Mouse (Mus musculus): ENCODE measurements around the gene Klf15.

Klf15 gene

DNA sequence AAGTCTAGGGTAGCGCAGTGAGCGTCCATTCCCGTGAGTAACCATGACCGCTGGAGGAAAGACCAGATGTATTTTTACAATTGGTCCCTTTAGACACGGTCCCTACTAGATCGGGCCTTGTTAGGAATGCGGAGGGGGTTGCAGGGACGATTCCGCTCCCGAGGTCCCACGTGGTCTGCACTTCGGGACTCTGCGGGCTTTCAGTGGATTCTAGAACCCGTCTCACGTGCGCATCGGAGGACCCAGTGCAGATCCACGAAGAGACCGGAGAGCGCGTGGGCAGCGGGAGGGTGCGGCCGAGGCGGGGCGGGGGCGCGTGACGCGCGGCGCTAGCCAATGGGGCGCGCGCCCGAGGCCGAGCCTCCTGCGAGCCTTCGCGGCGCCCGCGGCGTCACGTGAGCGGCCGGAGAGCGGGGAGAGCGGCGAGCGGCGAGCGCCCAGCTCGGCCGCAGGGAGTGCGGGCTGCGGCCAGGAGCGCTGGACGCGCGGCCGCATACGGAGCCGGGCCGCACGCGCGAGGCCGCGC lies at the start of gene Klf15:
Gene Klf15 (plus strand): TSS at position 396 of the 526 bp plus-strand sequence.
- DNase-seq (ENCODE audit: low spot score) = peak; percentile 79

DNA sequence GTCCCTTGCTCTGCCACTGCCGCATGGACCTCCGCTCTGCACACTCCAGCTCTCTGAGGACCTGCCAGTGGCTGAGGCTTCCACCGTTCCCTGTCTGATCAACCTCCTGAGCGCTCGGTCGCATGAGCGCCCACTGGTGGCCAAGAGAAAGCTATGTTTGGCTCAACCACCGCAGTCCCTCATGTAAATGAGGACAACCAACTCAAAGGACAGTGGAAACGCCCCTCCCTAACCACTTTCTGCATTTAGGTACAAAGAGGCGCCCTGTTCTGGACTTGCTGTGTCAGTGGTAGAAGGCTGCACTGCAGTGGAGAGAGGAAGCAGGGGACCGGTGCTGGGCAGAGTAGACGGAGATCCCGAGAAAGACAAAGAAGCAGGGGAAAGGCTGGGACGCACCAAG lies 39.8 kb upstream of the Klf15 start:
- DNase-seq (ENCODE audit: low spot score) = peak; percentile 81

DNA sequence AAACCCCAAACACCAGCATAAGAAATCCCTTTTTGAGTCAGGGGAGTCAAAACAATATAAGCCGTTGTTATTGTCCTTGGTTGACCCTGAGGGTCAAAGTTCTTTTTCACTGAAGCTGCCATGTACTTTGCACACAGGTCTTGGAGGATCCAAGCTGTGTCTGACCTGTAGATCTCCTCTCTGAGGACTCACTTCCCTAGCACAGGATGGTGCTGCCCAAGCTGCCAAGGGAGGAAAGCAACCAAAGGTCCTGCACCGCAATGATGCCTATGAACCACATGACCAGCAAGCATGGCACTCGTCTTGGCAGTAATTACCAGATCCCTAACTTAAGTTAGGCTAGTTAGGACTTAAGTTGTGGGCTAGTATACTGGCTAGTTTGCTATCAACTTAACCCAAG lies 37.0 kb upstream of the Klf15 start:
- no peak for DNase-seq (ENCODE audit: low spot score)

DNA sequence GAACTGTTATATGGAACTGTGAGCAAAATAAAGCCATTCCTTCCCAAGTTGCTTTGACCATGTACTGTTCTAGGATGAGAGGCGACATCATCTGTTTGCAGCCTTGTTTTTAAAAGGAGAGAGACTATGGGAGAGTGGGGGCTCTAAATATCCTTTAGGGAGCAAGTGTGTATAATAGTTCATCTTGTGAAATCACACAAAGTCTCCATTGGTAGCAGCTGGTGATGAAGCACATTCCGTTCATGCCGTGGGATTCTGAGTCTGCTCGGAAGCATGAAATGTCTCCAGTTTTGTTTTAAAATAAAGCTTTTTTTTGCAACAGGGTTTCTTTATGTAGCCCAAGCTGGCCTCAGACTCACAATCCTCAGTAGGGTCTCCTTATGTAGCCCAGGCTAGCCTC lies 36.4 kb upstream of the Klf15 start:
- no peak for DNase-seq (ENCODE audit: low spot score)

DNA sequence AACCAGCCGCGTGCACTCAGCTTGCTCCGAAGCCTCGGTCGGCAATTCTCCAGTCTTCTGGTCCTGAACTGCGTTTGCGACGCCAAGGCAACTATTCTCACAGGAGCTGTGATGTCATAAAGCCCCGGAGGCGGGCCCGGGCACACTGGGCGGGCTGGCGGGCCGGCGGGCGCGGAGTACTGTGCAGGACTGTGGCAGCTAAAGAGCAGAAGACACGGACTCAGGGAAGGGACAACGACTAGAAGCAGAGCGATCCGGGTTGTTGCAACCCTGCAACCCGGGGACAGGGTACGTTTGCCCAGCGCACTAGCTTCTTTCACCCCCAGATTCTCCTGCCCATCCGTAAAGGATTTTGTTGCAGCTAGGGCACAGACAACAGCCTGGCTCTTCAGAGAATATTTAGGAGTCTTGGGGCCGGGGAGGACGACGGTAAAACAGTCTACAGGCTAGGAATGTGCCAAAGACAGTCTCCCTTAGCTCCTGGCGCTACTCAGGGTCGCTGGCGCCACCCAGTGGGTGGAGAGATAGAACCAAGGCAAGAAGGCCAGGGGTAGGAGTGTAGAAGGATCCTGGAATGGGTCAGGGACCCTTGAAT lies 33.9 kb upstream of the Klf15 start, which contains the start of gene Cfap100:
Gene Cfap100 (minus strand): TSS at position 418 of the 595 bp plus-strand sequence.
- DNase-seq (ENCODE audit: low spot score) = peak; percentile 70

DNA sequence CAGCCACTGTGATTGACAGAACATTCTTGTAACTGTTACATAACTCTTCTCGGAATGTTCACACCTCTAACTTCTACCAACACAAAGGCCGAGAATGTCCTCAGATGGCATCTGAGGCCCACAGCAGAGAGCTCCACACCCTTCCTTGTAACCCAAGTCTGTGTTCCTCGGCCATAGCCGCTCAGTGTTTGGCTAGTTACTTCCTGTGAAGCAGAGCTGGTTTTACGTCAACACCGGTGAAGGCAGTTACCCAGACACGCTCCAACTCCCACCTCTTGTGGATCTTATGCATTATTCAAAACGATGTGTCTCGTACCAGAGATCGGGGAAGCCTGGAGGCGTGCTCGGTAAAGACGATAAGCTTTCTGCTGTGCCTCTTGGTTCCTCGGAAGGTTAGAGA lies 32.5 kb upstream of the Klf15 start:
- no peak for DNase-seq (ENCODE audit: low spot score)

DNA sequence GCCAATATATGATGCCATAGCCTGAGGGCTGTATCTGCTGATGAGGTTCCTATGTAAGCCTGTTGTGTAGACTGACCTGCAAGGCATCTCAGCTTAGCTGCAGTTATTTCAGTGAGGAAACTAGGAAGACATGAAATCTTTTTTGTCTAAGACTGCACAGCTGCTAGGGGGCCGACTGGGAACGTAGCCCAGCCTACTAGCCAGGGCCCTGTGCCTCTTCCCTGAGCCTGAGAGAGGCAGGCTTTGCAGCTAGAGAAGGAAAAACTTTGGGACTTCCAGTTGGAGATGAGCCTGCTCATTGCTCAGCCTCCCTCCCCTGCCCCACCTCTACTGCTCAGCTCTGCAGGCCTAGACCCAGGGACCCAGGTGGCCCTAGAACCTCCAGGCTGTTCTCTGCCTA lies 30.9 kb upstream of the Klf15 start:
- no peak for DNase-seq (ENCODE audit: low spot score)

DNA sequence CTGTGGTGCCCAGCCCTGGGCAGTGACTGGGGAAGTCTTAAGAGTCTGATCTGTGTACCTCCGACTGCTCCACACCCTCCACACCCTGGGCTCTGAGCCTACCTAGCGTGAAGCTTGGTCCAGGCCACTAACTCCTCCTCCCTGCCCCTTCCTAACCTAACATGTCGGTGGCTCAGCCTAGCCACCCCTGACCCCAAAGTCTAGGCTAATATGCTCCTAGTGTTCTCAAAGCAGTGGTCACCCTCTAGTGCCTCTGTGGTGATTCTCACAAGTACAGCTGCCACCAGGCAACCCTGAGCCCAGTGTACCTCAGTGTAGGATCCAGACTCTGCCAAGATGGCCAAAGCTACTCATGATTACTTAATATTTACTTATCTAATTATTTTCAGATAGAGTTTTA lies 27.7 kb upstream of the Klf15 start:
- DNase-seq (ENCODE audit: low spot score) = no peak

DNA sequence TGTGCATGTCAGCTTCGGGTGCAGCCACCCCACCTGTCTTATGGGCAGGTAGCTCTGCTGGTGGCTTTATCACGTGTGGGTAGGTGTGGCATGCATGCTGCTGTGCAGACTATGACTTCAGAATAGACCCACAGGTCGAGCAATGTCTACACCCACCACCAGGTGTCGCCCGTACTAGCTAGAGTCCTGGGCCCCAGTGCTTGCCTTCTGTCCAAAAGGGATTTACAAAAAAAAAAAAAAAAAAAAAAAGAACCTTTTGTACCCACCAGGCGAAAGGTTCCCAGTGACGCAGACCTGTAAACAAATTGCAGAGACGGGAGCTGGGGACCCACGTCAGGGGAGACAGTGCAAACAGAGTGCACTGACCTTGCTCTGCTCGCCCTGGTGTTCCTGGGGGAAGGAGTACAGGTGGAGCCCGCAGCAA lies 27.2 kb upstream of the Klf15 start:
- DNase-seq (ENCODE audit: low spot score) = peak; percentile 82

DNA sequence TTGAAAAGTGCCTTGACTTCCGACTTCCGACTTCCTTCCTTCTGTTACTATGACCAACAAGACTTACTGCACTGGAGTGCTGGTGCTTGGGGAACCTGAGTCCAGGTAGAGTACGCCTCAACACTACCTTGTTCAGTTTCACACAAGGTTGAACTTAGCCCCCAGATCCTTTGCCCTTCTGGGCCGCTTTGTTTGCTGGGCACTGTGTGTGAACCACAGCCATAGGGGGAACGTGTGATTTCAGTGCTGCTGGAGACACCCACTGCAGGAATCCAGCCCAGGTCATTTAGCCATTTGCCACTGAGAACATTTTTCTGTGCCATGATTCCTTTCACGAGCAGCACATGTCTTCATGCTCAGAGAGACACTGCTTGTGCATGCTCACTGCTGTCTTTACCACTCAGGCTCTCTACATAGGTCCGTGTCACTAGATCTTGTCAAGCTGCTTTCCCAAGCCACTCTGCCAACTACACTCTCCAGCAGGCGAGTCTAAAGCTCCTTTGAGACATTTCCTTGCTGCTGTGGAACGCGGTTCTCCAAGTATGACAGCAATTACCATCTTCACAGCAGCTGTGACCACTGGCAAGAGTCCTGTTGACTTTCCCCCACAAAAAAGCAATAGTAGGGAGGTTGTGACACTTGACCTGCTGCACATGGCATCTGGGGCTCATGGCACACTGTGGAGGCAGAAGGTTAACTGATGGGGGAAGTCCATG lies 26.0 kb upstream of the Klf15 start:
- no peak for DNase-seq (ENCODE audit: low spot score)

DNA sequence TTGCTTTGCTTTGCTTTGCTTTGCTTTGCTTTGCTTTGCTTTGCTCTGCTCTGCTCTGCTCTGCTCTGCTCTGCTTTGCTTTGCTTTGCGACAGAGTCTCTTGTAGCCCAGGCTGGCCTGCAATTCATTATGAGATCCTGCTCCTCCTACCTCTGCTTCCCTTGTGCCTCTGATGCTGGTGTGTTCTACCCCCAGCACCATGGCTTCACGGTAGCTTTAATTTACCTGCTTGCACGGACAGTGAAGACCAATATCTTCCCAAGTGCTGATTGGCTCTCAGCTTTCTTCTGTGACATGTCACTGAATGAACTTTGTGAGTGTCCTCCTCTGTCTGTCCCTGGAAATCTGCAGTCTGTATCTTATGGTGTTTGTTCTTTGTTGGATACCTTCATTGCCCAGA lies 25.3 kb upstream of the Klf15 start:
- no peak for DNase-seq (ENCODE audit: low spot score)

DNA sequence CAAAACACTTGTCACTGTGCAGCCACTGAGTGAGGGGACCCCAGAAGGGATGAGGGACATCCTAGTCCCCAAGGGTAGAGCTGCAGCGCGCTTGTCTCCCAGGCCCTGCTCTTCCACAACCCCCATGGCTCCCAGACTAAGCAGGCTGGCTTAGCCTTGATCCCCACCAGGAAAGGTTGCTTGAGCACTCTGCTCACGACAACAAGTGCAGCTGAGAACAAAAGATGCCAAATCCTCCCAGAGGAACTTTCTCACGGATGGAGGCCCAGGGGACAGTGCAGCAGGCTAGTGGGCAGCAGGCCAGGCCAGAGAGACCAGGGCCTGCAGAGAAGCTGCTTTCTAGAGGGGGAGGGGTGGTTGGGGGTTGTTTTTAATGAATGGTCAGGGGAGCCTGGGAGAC lies 15.5 kb upstream of the Klf15 start:
- no peak for DNase-seq (ENCODE audit: low spot score)

DNA sequence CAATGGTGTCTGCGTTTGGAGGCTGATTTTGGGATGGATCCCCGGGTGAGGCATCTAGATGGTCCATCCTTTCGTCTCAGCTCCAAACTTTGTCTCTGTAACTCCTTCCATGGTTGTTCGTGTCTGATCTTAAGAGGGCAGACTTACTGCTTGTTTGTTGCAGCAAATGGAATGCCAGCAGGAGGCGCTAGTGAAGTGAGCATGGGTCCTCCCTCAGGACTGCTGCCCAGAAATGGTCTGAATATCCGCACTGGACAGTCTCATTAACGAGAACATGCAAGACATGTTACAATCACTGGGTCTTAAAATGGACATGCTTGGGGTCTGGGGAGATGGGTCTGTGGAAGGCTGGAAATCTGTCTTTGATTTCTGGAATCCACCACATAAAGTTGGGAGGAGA lies 12.2 kb upstream of the Klf15 start:
- peak; percentile 92 for DNase-seq (ENCODE audit: low spot score)

DNA sequence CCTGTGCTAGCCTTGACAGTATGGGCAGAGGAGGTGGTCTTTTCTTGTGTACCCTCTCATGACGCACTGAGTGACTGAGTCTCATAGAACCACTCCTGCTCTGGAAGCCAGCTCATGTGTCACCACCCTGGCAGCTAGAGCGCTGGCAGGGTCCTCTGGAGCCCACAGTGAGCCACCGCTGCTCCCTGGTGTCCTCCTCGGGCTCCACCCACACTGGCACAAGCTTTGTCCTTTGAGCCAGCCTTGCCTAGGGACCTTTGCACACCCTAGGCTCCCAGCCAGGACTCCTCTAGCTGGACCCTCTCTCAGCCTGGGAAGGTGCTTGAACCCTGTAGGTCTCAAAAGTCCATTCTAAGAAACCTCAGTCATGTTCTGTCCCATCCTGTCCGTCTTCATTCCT lies 11.7 kb upstream of the Klf15 start:
- DNase-seq (ENCODE audit: low spot score) = no peak

DNA sequence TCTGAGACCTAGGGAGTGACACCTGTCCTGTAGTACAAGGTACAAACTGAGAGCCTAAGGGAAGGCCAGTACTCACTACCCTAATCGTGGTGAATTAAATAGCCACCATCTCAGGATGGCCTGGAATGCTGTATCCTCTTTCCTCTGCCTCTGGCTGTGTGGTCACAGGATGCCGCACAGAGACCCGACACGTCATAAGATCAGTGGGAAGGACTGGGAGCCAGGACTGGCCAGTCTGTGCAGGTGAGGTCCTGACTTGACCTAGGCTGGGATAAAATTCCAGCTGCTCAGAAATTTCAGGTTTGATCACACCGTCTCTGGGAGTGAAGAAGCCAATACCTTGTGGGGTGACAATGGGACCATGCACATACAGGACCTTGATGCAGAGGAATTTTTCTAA lies 10.9 kb upstream of the Klf15 start:
- DNase-seq (ENCODE audit: low spot score) = no peak

DNA sequence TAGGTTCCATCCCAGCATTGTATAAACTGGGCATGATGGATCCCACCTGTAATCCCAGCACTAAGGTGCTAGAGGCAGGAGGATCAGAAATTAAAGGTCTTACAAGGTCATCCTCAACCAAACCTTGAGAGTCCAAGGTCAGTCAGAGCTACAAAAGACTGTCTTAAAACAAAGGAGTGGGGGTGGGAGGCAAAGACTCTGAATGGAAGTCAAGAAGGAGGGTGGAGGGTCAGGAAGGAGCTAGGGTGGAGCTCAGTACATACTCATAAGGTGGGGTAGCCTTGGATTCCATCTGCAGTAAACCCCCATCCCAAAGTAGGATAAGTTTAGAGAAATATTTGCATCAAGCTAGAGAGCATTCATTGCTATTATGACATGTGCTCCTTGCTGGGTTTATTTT lies 9.8 kb upstream of the Klf15 start:
- DNase-seq (ENCODE audit: low spot score) = no peak

DNA sequence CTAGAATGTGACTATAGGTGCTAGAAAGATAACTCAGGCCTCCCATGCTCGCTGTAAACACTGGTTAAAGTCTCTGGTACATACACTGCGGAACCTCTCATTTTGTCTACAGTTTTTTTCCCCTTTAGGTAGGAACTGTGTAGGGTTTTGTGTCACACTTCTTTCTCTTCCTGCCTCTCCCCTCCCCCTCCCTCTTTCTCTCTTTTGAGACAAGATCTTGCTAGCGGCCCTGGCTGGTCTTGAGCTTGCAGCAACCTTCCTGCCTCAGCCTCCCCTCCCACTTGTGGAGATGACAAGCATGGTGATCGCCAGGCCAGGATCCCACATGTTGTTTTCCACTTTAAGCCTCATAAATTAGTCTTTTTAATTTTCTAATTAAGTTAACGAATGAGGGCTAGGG lies 8.6 kb upstream of the Klf15 start:
- DNase-seq (ENCODE audit: low spot score) = no peak

DNA sequence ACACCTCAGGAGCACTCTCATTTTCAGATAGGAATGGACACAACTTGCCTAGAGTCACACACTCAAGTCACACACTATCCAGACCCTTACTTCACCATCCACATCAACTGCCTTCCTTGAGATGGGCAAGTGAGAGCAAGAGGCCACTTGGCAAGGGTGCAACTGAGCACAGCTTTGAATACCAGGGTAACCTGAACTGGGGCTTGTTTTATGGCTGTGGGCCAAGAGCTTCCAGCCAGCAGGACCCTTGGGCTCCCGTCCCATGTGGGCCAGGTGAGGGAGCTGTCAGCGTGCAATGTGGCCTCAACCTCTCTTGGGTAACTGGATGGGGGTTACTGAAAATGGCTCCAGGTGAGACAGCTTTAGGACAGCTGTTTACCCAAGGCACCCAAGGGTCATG lies 5.0 kb upstream of the Klf15 start:
- DNase-seq (ENCODE audit: low spot score) = no peak

DNA sequence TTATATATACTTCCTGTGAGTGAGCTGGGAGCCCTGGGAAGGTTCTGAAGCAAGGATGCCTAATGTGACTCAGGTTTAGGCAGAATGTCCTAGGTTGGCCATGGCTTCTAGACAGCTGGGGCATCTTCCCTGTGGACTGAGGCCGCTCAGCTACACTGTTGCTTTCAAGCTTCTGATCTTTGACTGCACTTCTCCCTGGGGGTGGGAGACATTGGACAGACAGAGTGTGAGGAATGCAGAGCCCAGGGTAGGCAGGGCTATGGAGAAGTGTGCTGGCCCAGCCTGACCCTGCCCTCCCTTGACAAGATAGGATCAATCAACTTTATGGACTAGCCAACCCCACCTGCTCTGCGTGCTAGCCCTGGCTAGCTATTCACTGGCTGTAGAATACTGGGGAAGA lies 1.2 kb upstream of the Klf15 start:
- DNase-seq (ENCODE audit: low spot score) = no peak

DNA sequence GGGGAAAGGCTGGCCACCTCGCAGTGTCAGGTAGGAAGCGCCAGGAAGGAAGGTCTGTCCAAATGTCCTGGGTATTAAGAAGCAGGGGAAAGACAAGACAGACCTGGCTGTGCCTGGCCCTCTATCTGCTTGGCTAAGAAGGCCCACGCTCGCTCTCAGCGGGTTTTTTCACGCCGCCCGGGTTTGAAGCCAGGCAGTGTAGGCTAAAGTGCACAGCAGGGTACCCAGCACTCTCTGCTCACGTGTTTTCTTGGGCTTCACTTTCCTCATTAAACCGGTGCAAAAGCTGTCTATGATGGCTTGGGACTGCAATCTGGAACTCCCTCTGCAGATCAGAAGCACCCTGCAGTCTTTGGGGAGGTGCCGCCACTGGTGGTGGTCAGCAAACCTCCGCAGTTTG lies 605 bp upstream of the Klf15 start:
- DNase-seq (ENCODE audit: low spot score) = no peak

DNA sequence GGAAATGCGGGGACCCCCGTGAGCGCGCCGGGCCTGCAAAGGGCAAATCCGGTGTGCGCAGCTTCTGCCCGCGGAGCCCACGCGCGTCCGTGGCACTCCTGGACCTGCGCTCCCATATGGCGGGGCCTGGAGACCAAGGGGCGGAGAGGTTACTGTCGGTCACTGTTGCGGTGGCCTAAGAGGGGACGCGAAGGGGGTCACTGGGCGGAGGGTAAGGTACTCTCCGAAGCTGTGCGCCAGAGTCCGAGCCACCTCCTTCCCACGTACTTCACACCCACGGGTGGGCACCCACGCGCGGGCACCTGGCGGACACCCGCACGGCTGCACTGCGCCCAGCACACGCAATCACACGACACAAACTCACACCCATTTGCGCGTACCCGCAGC lies 458 bp downstream of the Klf15 start:
- DNase-seq (ENCODE audit: low spot score) = no peak

DNA sequence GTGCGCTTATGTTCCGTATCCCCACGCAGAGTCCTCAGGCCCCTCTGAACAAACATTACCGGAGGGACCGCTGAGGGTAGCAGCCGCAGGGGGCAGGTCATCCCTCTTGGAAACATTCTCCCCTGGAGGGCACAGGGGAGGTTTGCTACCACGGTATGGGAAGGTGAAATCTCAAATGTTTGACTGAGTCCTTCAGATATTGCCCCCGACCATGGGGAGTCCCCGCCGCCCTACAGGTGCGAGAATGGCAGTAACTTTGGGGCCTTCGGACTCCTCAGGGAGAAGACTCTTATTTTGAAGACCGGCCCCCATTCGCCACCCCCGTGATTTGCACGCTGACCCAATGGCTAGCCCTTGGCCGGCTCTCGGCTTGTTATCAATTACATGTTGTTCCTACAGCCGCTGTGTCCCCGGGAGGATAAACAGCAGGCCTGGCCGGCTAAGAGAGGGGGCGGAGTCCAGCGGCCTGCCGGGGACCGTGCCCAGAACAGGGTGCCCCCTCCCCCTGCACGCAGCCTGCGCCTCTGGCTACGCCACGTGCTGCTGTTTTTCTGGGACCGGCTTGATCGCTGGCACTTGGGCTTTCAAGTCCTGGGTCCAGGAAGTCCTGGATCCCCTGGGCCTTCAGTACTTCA lies 969 bp downstream of the Klf15 start:
- peak; percentile 91 for DNase-seq (ENCODE audit: low spot score)

DNA sequence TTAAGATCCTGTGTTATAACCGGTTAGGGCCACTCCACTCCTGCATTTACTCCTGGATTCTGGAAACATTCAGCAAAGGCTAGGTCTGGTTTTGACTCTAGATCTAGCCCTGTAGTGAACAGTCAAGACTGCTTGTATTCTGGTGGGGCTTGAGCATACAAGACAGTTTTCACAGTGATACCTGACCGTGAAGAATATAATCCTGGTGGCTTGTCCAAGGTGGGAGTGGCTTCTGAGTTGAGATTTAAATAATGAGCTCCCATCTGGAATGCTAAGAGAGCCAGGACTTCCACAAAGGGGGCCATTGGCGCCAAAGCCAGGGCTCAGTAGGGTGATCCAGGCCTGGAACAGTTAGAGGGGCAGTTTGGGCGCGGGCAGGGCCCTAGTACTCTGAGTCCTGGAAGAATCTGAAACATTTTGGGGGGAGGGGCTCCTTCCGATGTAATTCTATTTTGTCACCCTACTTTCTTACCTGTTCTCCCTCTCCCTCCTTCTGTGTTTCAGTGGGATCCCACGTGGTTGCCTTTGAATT lies 1.6 kb downstream of the Klf15 start:
- DNase-seq (ENCODE audit: low spot score) = no peak

Data from urinary bladder, postnatal 14 days (tissue).